Mouse (Mus musculus) inflammation-experienced regulatory T-cells, adult 16 weeks (primary cell): Measurements from ENCODE around the gene March1. TPM values are rescaled to one million over a fixed set of nuclear protein-coding genes. Genes with fewer than 3 reads are reported as not detected.

ENCODE experiments used
- polyA plus RNA-seq: library from polyadenylated mRNA; unstranded; fragments of 100-300 nt; shearing (Covaris generic); gene quantifications from one replicate; pipeline ENCODE4 v1.2.1, GENCODE M21; 2017

The March1 gene
- 0.50 TPM for polyA plus RNA-seq

GRCm38 (mm10) chr8:65617871-65618751 lies at the start of gene March1:
March1 (plus strand) TSS chr8:65617900.

GRCm38 (mm10) chr8:66486084-66486763 lies 868.5 kb downstream of the March1 start, which contains the start of gene Tma16:
Tma16 (minus strand) TSS chr8:66486530.

GRCm38 (mm10) chr8:66511537-66511936 lies 893.8 kb downstream of the March1 start, which contains the start of gene Tktl2:
Tktl2 (plus strand) TSS chr8:66511756.

